Mouse (Mus musculus) midbrain, postnatal 0 days (tissue): Measurements from ENCODE around the gene Kat2b. TPM values are rescaled to one million over a fixed set of nuclear protein-coding genes. Genes with fewer than 3 reads are reported as not detected.

ENCODE experiments used
- ATAC-seq: fragments of 200-750 bp; cut with Nextera tagmentation; 2 replicates; pipeline ENCODE4 v1.8.0; 2017; ENCODE audit warnings: moderate number of reproducible peaks, mild to moderate bottlenecking, moderate TSS enrichment, moderate library complexity; ENCODE audit not compliant: low FRiP score
- DNase-seq: peaks from one replicate; pipeline ENCODE4 v3.0.0-alpha.2; 2015; ENCODE audit warnings: low spot score
- H3K27ac ChIP-seq: fragments of 300-500 bp; sonication (generic); 2 replicates; pipeline ENCODE4 v1.5.1; 2014; ENCODE audit warnings: low read depth, mild to moderate bottlenecking, low read length, mixed read lengths
- H3K27me3 ChIP-seq: fragments of 300-500 bp; sonication (generic); 2 replicates; pipeline ENCODE4 v1.6.1; 2014; ENCODE audit warnings: low read length, control low read depth, mixed read lengths; ENCODE audit not compliant: insufficient read depth
- H3K36me3 ChIP-seq: fragments of 300-500 bp; sonication (generic); 2 replicates; pipeline ENCODE4 v1.6.1; 2014; ENCODE audit warnings: low read length, control low read depth, mixed read lengths; ENCODE audit not compliant: insufficient read depth
- H3K4me1 ChIP-seq: fragments of 300-500 bp; sonication (generic); 2 replicates; pipeline ENCODE4 v1.6.1; 2014; ENCODE audit warnings: mild to moderate bottlenecking, control low read depth, antibody characterized with exemption, low read length, mixed read lengths; ENCODE audit not compliant: insufficient read depth
- H3K4me2 ChIP-seq: fragments of 300-500 bp; sonication (generic); 2 replicates; pipeline ENCODE4 v1.6.1; 2014; ENCODE audit warnings: low read depth, mild to moderate bottlenecking, low read length, mixed read lengths; ENCODE audit not compliant: poor library complexity, severe bottlenecking
- H3K4me3 ChIP-seq: fragments of 300-500 bp; sonication (generic); 2 replicates; pipeline ENCODE4 v1.5.1; 2014; ENCODE audit warnings: low read depth, mild to moderate bottlenecking, low read length, moderate library complexity
- H3K9ac ChIP-seq: fragments of 300-500 bp; sonication (generic); replicated peaks from 2 replicates; pipeline ENCODE4 v1.6.1; 2014; ENCODE audit warnings: mild to moderate bottlenecking, low read length, moderate library complexity, mixed read lengths; ENCODE audit not compliant: poor library complexity, severe bottlenecking
- H3K9me3 ChIP-seq: fragments of 300-500 bp; sonication (generic); 2 replicates; pipeline ENCODE4 v1.6.1; 2016; ENCODE audit warnings: low read length, control low read depth
- CTCF ChIP-seq: IDR thresholded peaks from 2 replicates; pipeline ENCODE4 v1.5.1; 2016; ENCODE audit warnings: antibody characterized with exemption, mild to moderate bottlenecking
- WGBS: fragments of 180-500 bp; shearing (Covaris S2); extraction: QIAGEN DNeasy Blood & Tissue Kit; methylation state at CpG from one replicate; pipeline ENCODE4 v1.1.7; 2014; 5-methylcytosine and 5-hydroxymethylcytosine counted together
- polyA plus RNA-seq: library from polyadenylated mRNA; unstranded; fragments of >200 nt; fragmentation: Nextera tagmentation; extraction: Ambion mirVana; gene quantifications from 2 replicates; pipeline ENCODE4 v1.2.1, GENCODE M21; 2015
- total RNA-seq: library from RNA; depleted of rRNA; stranded (reverse); fragments of >200 nt; gene quantifications from 2 replicates; pipeline ENCODE4 v1.2.3, GENCODE M21; 2014

The Kat2b gene
- total and polyA plus RNA-seq, 2 experiments from 2014 or later, result 3.6 to 22.5 TPM

DNA sequence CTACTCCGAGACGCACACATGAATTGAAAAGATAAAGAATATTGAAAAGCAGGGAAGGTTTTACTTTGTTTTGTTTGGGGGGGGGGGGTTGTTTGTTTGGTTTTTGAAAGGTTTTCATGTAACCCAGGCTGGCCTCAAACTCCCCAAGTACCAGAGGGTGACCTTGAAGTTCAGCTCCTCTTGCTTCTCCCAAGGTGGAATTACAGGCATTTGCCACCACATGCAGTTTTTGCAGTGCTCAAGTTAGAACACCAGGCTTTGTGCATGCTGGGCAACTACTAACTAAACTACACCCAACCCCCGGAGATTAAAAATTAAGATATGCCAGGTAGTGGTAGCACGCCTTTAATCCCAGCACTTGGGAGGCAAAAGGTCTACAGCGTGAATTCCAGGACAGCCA is 7.0 kb upstream of the Kat2b start:
- H3K4me1 ChIP-seq, result no peaks in the 10 kb centered on the region
- H3K4me3 ChIP-seq, result no peak overlapping the region
- H3K27me3 ChIP-seq, result no peaks in the 10 kb centered on the region
- ATAC-seq (no peak), DNase-seq (no peak)
- WGBS, result 92% methylated on average over 5 of the region's 5 CpGs
- H3K9me3 ChIP-seq, result no peaks in the 10 kb centered on the region
- no peak overlapping the region for H3K27ac ChIP-seq
- no peak overlapping the region for H3K4me2 ChIP-seq
- TF ChIP-seq CTCF, result no peak
- H3K9ac ChIP-seq, result no peak overlapping the region
- no peaks in the 10 kb centered on the region for H3K36me3 ChIP-seq

GRCm38 (mm10) chr17:53561458-53562029 is 5.1 kb upstream of the Kat2b start:
- Histone ChIP-seq H3K27me3 (no peaks in the 10 kb centered on the region), H3K36me3 (no peaks in the 10 kb centered on the region), H3K27ac (no peak overlapping the region), H3K9me3 (no peaks in the 10 kb centered on the region), H3K9ac (no peak overlapping the region), H3K4me1 (peaks cover 5% of the 10 kb centered on the region; the same call in 1 of the 2 replicates), H3K4me3 (no peak overlapping the region), H3K4me2 (no peak overlapping the region)
- DNase-seq (no peak), ATAC-seq (no peak)
- WGBS, result 83% methylated on average over 4 of the region's 4 CpGs
- no peak for TF ChIP-seq CTCF

DNA sequence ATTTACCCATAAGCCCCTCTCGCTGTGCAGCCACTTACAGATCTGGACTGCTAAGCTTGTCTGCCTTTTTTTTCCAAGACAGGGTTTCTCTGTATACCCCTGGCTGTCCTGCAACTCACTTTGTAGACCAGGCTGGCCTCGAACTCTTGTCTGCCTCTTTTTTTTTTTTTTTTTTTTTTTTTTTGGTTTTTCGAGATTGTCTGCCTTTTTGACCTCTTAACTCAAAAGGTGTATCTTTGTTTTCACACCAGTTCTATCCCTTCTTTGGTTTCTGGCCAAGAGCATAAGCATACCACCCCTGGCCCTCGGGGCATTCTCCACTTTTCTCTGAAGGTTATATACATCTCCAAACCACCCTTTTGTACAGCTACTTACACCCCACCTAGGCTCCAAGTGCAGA is 1.8 kb upstream of the Kat2b start:
- ATAC-seq (no peak), DNase-seq (no peak)
- Histone ChIP-seq H3K4me1 (peaks cover 5% of the 10 kb centered on the region; the same call in 1 of the 2 replicates), H3K4me2 (no peak overlapping the region), H3K27me3 (no peaks in the 10 kb centered on the region), H3K4me3 (no peak overlapping the region), H3K27ac (no peak overlapping the region), H3K9ac (no peak overlapping the region), H3K36me3 (no peaks in the 10 kb centered on the region), H3K9me3 (no peaks in the 10 kb centered on the region)
- WGBS, result 90% methylated on average over 4 of the region's 4 CpGs
- TF ChIP-seq CTCF, result no peak

DNA sequence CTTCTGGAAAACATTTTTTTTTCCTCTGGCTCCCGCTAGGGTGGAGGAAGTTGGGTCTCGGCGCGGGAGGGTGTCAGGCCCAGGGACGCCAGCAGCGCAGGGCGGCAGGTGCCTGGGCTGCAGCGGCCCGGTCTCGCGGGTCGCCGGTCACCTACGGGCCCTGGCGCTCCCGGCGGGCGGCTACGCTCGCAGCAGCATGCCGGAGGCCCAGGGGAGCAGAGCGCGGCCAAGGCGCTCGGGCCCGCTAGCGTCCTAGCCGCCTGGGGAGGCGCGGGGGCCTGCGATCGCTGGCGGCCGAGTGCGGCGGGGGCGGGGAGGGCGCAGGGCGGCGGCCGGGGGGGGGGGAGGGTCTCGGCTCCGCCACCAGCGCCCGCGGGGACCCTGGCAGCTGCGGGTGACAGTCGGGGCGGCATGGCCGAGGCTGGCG is 271 bp downstream of the Kat2b start:
- Histone ChIP-seq H3K9me3 (no peaks in the 10 kb centered on the region), H3K9ac (peak overlapping the region; percentile 91), H3K27me3 (no peaks in the 10 kb centered on the region), H3K27ac (peak overlapping the region; percentile 93), H3K4me1 (peaks cover 5% of the 10 kb centered on the region; the same call in 1 of the 2 replicates), H3K4me3 (peak overlapping the region; percentile 74), H3K36me3 (no peaks in the 10 kb centered on the region), H3K4me2 (peak overlapping the region; percentile 86)
- peak; percentile 71 for ATAC-seq
- WGBS, result under 1% methylated on average over 39 of the region's 51 CpGs
- TF ChIP-seq CTCF, result peak; percentile 52
- DNase-seq, result peak; percentile 80

DNA sequence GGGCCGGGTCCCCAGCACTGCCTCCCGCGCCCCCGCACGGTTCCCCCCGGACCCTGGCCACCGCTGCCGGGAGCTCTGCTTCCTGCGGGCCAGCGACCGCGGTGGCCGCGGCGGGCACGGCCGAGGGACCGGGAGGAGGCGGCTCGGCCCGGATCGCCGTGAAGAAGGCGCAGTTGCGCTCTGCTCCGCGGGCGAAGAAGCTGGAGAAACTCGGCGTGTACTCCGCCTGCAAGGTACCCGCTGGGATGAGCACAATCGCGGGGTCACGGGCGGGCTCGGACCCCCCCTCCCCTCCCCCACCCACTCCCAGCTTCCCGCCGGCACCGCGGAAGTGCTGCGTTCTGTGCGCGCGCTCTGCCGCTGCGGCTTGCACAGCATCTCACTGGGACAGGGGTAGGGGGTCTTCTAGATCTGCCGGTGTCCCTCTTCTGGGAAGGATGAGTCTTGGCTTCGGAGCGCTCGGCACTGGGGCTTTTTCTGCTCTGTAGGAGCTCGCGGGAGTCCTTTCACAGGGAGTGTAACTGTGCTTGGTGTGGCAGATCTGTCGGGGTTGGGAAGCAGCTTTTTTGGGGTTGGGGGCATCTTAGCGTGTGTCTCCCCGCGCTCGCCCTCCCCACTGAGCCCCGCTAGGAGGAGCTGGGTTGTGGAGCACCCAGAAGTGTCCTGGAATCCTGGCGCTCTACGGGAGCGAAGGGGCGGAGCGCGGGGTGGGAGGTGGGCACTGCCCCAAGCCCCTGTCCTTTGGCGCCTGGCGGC is 863 bp downstream of the Kat2b start:
- peaks cover 5% of the 10 kb centered on the region; the same call in 1 of the 2 replicates for H3K4me1 ChIP-seq
- WGBS, result under 1% methylated on average over 62 of the region's 67 CpGs
- peak; percentile 64 for ATAC-seq
- peak overlapping the region; percentile 86 for H3K4me2 ChIP-seq
- peak; percentile 37 for TF ChIP-seq CTCF
- H3K36me3 ChIP-seq, result no peaks in the 10 kb centered on the region
- peak overlapping the region; percentile 74 for H3K4me3 ChIP-seq
- H3K9ac ChIP-seq, result peak overlapping the region; percentile 91
- DNase-seq, result peak; percentile 45
- no peaks in the 10 kb centered on the region for H3K27me3 ChIP-seq
- peak overlapping the region; percentile 93 for H3K27ac ChIP-seq
- H3K9me3 ChIP-seq, result no peaks in the 10 kb centered on the region

GRCm38 (mm10) chr17:53568118-53568517 is 1.5 kb downstream of the Kat2b start:
- H3K9me3 ChIP-seq, result no peaks in the 10 kb centered on the region
- H3K36me3 ChIP-seq, result no peaks in the 10 kb centered on the region
- H3K27me3 ChIP-seq, result no peaks in the 10 kb centered on the region
- peak overlapping the region; percentile 86 for H3K4me2 ChIP-seq
- peak; percentile 83 for DNase-seq
- no peak for TF ChIP-seq CTCF
- H3K4me3 ChIP-seq, result peak overlapping the region; percentile 74
- peak overlapping the region; percentile 93 for H3K27ac ChIP-seq
- peaks cover 5% of the 10 kb centered on the region; the same call in 1 of the 2 replicates for H3K4me1 ChIP-seq
- H3K9ac ChIP-seq, result peak overlapping the region; percentile 91
- WGBS, result under 1% methylated on average over 15 of the region's 15 CpGs
- ATAC-seq, result peak; percentile 86
